Mouse (Mus musculus): ENCODE measurements at regions not wholly inside any gene's neighbourhood (a gene's known extent, or its start where the extent isn't known, plus 50 kb on each side); places are given as distances from the start of the nearest gene placed in this dataset.

- Histone ChIP-seq H3K9ac (no peak overlapping the region), H3K27ac (no peak overlapping the region), H3K9me3 (no peaks in the 10 kb centered on the region), H3K4me1 (peaks cover 7% of the 10 kb centered on the region; the same call in 1 of the 2 replicates), H3K36me3 (no peaks in the 10 kb centered on the region), H3K4me2 (replicated peaks) (no peak overlapping the region), H3K27me3 (replicated peaks) (no peaks in the 10 kb centered on the region), H3K4me3 (no peak overlapping the region)
- ATAC-seq (ENCODE audit: low FRiP score, low read depth) = no peak
- WGBS = 90% methylated on average over 5 of the region's 5 CpGs
Measured at GRCm38 (mm10) chr3:148420303-148420702, 570.1 kb downstream of the Adgrl2 start.

- Histone ChIP-seq H3K27ac (no peak overlapping the region), H3K4me3 (no peak overlapping the region), H3K27me3 (replicated peaks) (no peaks in the 10 kb centered on the region), H3K9ac (no peak overlapping the region), H3K36me3 (no peaks in the 10 kb centered on the region), H3K4me1 (no peaks in the 10 kb centered on the region), H3K9me3 (no peaks in the 10 kb centered on the region), H3K4me2 (replicated peaks) (no peak overlapping the region)
- WGBS = 88% methylated on average over 2 of the region's 2 CpGs
- no peak for ATAC-seq (ENCODE audit: low FRiP score, low read depth)
Measured at GRCm38 (mm10) chr3:148419462-148420074, 570.8 kb downstream of the Adgrl2 start.

- Histone ChIP-seq H3K27ac (no peak overlapping the region), H3K4me3 (no peak overlapping the region), H3K4me1 (no peaks in the 10 kb centered on the region), H3K36me3 (no peaks in the 10 kb centered on the region), H3K9me3 (no peaks in the 10 kb centered on the region), H3K9ac (no peak overlapping the region), H3K4me2 (replicated peaks) (no peak overlapping the region), H3K27me3 (replicated peaks) (no peaks in the 10 kb centered on the region)
- ATAC-seq (ENCODE audit: low FRiP score, low read depth) = no peak
- WGBS = 15% methylated on average over 6 of the region's 6 CpGs
Measured at GRCm38 (mm10) chr3:148418067-148418466, 572.3 kb downstream of the Adgrl2 start.

GRCm38 (mm10) chr3:148415443-148415842 is 574.9 kb downstream of the Adgrl2 start:
- Histone ChIP-seq H3K4me1 (no peaks in the 10 kb centered on the region), H3K27me3 (replicated peaks) (no peaks in the 10 kb centered on the region), H3K4me2 (replicated peaks) (no peak overlapping the region), H3K9ac (no peak overlapping the region), H3K27ac (no peak overlapping the region), H3K36me3 (no peaks in the 10 kb centered on the region), H3K9me3 (no peaks in the 10 kb centered on the region), H3K4me3 (no peak overlapping the region)
- ATAC-seq (ENCODE audit: low FRiP score, low read depth) = no peak
- WGBS = 78% methylated on average over 7 of the region's 7 CpGs

- ATAC-seq (ENCODE audit: low FRiP score, low read depth) = no peak
- WGBS = 90% methylated on average over 1 of the region's 1 CpGs
- no peak overlapping the region for H3K9ac ChIP-seq
- H3K36me3 ChIP-seq = no peaks in the 10 kb centered on the region
- no peaks in the 10 kb centered on the region for H3K27me3 ChIP-seq (replicated peaks)
- no peak overlapping the region for H3K27ac ChIP-seq
- H3K4me1 ChIP-seq = no peaks in the 10 kb centered on the region
- no peaks in the 10 kb centered on the region for H3K9me3 ChIP-seq
- no peak overlapping the region for H3K4me3 ChIP-seq
- no peak overlapping the region for H3K4me2 ChIP-seq (replicated peaks)
Measured at GRCm38 (mm10) chr3:148413027-148413426, 577.3 kb downstream of the Adgrl2 start.

- Histone ChIP-seq H3K27ac (no peak overlapping the region), H3K4me1 (no peaks in the 10 kb centered on the region), H3K27me3 (replicated peaks) (no peaks in the 10 kb centered on the region), H3K4me3 (no peak overlapping the region), H3K9ac (no peak overlapping the region), H3K4me2 (replicated peaks) (no peak overlapping the region), H3K36me3 (no peaks in the 10 kb centered on the region), H3K9me3 (no peaks in the 10 kb centered on the region)
- 83% methylated on average over 1 of the region's 1 CpGs for WGBS
- ATAC-seq (ENCODE audit: low FRiP score, low read depth) = no peak
Measured at GRCm38 (mm10) chr3:148412191-148412590, 578.2 kb downstream of the Adgrl2 start.

GRCm38 (mm10) chr3:148398349-148398748 is 592.0 kb downstream of the Adgrl2 start:
- 18% methylated on average over 7 of the region's 7 CpGs for WGBS
- Histone ChIP-seq H3K27ac (no peak overlapping the region), H3K36me3 (no peaks in the 10 kb centered on the region), H3K4me3 (no peak overlapping the region), H3K4me1 (no peaks in the 10 kb centered on the region), H3K4me2 (replicated peaks) (no peak overlapping the region), H3K27me3 (replicated peaks) (no peaks in the 10 kb centered on the region), H3K9ac (no peak overlapping the region), H3K9me3 (no peaks in the 10 kb centered on the region)
- ATAC-seq (ENCODE audit: low FRiP score, low read depth) = no peak

- no peaks in the 10 kb centered on the region for H3K4me1 ChIP-seq
- WGBS = 84% methylated on average over 6 of the region's 6 CpGs
- ATAC-seq (ENCODE audit: low FRiP score, low read depth) = no peak
- H3K36me3 ChIP-seq = no peaks in the 10 kb centered on the region
- H3K4me3 ChIP-seq = no peak overlapping the region
- no peak overlapping the region for H3K9ac ChIP-seq
- no peak overlapping the region for H3K27ac ChIP-seq
- no peak overlapping the region for H3K4me2 ChIP-seq (replicated peaks)
- no peaks in the 10 kb centered on the region for H3K27me3 ChIP-seq (replicated peaks)
- H3K9me3 ChIP-seq = no peaks in the 10 kb centered on the region; the same call in 1 of the 2 replicates
Measured at GRCm38 (mm10) chr3:148387550-148387949, 602.8 kb downstream of the Adgrl2 start.

- Histone ChIP-seq H3K9ac (no peak overlapping the region), H3K9me3 (no peaks in the 10 kb centered on the region; the same call in 1 of the 2 replicates), H3K4me3 (no peak overlapping the region), H3K27me3 (replicated peaks) (no peaks in the 10 kb centered on the region), H3K4me1 (no peaks in the 10 kb centered on the region), H3K27ac (no peak overlapping the region), H3K4me2 (replicated peaks) (no peak overlapping the region), H3K36me3 (no peaks in the 10 kb centered on the region)
- 89% methylated on average over 7 of the region's 7 CpGs for WGBS
- ATAC-seq (ENCODE audit: low FRiP score, low read depth) = no peak
Measured at GRCm38 (mm10) chr3:148385712-148386111, 604.6 kb downstream of the Adgrl2 start.

- Histone ChIP-seq H3K9ac (no peak overlapping the region), H3K27ac (no peak overlapping the region), H3K27me3 (replicated peaks) (no peaks in the 10 kb centered on the region), H3K4me2 (replicated peaks) (no peak overlapping the region), H3K9me3 (no peaks in the 10 kb centered on the region; the same call in 1 of the 2 replicates), H3K4me1 (no peaks in the 10 kb centered on the region), H3K4me3 (no peak overlapping the region), H3K36me3 (no peaks in the 10 kb centered on the region)
- 91% methylated on average over 1 of the region's 1 CpGs for WGBS
- no peak for ATAC-seq (ENCODE audit: low FRiP score, low read depth)
Measured at GRCm38 (mm10) chr3:148381057-148381456, 609.3 kb downstream of the Adgrl2 start.

- WGBS = 82% methylated on average over 5 of the region's 5 CpGs
Measured at GRCm38 (mm10) chr3:148363331-148363730, 627.0 kb downstream of the Adgrl2 start.

GRCm38 (mm10) chr3:148362453-148362864 is 627.9 kb downstream of the Adgrl2 start:
- 49% methylated on average over 2 of the region's 2 CpGs for WGBS
- Histone ChIP-seq H3K36me3 (no peaks in the 10 kb centered on the region), H3K4me3 (no peak overlapping the region), H3K4me1 (no peaks in the 10 kb centered on the region), H3K9me3 (no peaks in the 10 kb centered on the region), H3K27me3 (replicated peaks) (no peaks in the 10 kb centered on the region), H3K4me2 (replicated peaks) (no peak overlapping the region), H3K27ac (no peak overlapping the region), H3K9ac (no peak overlapping the region)
- ATAC-seq (ENCODE audit: low FRiP score, low read depth) = no peak

More at GRCm38 (mm10) chr3:148363331-148363730, 627.0 kb downstream of the Adgrl2 start:
- Histone ChIP-seq H3K4me3 (no peak overlapping the region), H3K4me2 (replicated peaks) (no peak overlapping the region), H3K4me1 (no peaks in the 10 kb centered on the region), H3K9me3 (no peaks in the 10 kb centered on the region), H3K36me3 (no peaks in the 10 kb centered on the region), H3K27me3 (replicated peaks) (no peaks in the 10 kb centered on the region), H3K9ac (no peak overlapping the region), H3K27ac (no peak overlapping the region)
- no peak for ATAC-seq (ENCODE audit: low FRiP score, low read depth)

GRCm38 (mm10) chr3:148343633-148344361 is 646.6 kb downstream of the Adgrl2 start:
- Histone ChIP-seq H3K27ac (no peak overlapping the region), H3K9me3 (no peaks in the 10 kb centered on the region), H3K27me3 (replicated peaks) (no peaks in the 10 kb centered on the region), H3K4me2 (replicated peaks) (peak overlapping the region; percentile 39), H3K36me3 (no peaks in the 10 kb centered on the region), H3K9ac (no peak overlapping the region), H3K4me1 (peaks cover 10% of the 10 kb centered on the region), H3K4me3 (no peak overlapping the region)
- ATAC-seq (ENCODE audit: low FRiP score, low read depth) = peak; percentile 87
- WGBS = 3% methylated on average over 10 of the region's 10 CpGs
